Mouse (Mus musculus) T-helper 1 cell (primary cell): ENCODE results near the gene Gm10837.

Experiments used
- in situ Hi-C: fragments of 300-600 bp; cut with MboI, MseI; formaldehyde crosslinking; loops from one replicate; pipeline ENCODE4 v1.15.1; 2025; ENCODE audit warnings: high pct_unique_total_duplicates

The Gm10837 gene

DNA sequence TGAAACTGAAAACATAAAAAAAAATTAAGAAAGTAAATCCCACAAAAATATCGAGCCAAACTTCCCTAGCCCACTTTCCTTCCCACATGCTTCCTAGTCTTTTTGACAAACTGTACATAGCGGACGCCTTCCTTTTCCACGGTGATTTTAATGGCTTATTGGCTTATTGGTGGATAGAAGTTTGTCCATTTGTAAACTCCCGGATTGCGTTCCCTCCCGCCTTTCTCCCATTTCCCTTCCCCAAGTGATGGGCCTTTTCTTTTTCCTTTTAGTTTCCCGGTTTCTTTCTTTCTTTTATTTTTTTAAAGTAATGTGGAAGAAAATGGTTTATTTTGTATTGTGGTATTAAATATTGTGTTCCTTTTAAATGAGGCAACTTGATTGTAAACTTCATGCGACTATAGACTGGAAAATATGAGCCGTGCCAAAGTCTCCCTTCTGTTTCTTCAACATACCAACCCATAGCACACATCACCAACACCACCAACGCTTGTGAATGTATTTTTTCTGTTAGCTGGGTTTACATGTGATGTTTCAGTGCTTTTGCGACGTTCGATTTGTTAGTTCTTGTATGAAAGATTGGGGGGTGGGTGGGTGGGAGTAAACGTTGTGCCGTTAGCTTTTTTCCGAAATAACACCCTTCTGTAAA lies 10.8 kb upstream of the Gm10837 start:
- in situ Hi-C loops, result no loop called here

DNA sequence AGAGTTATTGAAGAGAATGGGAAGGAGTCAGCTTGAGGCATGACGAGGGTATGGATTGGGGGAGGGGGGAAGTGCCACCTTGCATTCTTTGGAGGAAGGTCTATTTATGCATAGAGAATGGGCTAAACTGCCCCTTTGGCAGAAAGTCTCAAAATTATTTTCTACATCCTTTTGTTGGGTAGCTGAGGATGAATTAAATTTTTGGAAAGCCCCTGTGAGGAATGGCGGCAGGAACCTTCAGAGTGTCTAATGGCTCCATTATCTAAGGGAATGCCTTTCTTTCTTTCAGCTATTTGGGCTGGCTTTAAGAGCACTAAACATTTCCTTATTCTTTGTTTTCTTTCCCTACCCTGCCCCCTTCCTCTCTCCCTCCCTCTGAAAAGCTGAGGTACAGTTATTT lies 10.0 kb upstream of the Gm10837 start:
- in situ Hi-C loops, result no loop called here

- in situ Hi-C loops, result no loop called here
These were observed 9.2 kb upstream of the Gm10837 start for GRCm38 (mm10) chr14:122481181-122481580.

GRCm38 (mm10) chr14:122482081-122483023 lies 8.0 kb upstream of the Gm10837 start:
- in situ Hi-C loops, result no loop called here

DNA sequence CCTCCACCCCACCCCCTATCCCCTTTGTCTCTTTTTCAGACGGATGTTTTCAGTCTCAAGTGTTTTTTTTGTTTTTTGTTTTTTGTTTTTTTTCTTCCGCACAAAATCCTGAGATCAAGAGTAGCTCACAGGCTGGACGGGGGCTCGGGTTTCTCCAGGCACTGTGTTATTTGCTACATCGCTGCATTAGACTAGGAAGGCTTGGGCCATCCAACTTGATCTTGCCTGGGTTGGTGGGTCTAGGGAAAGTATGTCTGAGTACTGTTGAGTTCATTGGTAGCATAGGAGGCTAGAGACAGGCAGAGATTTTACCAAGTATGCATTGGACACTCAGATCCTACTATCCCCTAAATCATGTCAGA lies 7.4 kb upstream of the Gm10837 start:
- in situ Hi-C loops, result no loop called here

DNA sequence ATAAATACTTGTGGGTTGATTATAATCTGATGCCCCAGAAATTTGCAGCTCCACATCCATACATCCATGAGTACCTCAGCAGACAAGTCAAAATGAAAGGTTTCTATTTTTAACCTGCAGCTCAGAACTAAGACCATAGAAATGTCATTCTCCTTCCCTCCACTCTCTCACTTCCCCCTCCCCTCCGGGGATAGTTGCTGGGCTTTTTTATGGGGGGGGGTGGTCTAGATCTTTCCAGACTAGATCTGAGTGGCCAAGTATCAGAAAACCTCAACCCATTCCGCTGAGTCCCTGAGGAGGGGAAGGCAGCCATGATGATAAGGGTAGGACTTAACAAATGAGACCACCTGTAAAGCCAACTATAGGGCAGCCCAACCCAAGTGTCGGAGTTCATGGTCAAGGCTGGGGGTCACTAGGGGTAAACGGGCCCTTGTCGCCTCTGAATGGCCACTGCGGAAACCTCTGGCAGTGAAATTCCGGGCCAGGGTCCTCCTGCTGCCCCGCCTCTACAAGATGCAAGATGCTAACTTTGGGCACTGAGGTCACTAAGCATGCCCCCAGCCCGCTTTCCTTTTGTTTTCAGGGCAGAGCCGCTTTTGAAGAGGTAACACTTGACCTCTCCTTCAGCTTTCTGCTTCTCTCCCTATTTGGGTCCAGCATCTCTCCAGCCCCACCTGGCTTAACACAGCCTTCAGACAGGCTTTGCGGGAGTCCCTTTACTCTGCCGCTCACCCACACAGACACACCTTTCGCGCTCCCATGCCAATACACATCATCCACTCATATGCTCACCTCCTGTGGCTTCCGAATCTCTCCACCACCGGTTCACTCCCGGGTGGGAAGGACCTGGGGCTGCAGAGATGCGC lies 6.6 kb upstream of the Gm10837 start:
- in situ Hi-C loops, result no loop called here

DNA sequence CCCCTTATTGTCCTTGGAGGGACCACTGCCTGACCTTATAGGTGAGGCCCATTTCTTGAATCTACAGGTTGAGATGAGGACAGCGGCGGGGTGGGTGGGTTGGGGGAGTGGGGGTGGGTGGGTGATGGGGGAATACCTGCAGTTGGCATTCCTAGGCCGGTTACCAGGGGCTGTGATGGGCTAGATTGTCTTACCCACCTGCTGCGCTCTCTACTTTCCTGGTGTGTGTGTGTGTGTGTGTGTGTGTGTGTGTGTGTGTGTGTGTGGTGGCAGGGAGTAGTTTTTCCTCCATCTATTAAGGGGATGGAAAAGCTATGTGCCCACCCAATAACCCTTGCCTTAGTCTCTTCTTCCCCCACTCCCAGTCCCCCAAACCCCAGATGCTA lies 5.9 kb upstream of the Gm10837 start:
- in situ Hi-C loops, result no loop called here

DNA sequence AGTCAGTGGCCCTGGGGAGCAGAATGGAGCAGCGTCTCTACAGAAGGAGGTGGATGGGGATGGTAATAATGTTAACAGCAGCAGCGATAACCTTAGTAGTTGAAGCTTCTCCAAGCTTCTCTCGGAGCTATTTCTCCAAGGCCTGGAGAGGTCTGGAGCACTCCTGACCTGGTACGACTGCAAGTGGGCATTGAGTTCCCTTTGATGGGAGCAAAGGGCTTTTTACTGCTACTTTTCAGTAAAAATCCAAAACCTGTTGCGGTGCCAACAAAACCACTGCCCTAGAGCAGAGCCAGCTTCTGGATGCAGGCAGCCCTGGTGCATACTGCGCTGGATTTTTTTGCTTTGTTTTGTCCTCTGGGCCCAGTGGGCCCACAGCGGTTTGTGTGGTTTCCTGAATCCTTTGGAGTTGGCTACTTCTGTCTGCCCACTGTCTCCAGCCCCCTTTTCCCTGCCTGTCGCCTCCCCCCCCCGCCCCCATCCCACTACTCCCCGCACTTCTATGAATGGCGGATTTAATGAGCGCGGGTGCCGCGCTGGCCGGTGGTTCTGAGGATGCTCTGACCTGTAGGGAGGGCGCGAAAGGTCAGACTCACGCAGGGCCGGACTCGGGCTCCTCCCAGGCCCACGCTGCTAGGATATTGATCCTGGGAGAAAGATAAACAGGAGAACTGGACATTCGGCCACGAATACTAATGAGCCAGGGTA lies 5.4 kb upstream of the Gm10837 start:
- in situ Hi-C loops, result loop anchor here (5.0 kb wide), 1 partner anchor 412 kb away; no protein-coding TSS in a partner anchor

DNA sequence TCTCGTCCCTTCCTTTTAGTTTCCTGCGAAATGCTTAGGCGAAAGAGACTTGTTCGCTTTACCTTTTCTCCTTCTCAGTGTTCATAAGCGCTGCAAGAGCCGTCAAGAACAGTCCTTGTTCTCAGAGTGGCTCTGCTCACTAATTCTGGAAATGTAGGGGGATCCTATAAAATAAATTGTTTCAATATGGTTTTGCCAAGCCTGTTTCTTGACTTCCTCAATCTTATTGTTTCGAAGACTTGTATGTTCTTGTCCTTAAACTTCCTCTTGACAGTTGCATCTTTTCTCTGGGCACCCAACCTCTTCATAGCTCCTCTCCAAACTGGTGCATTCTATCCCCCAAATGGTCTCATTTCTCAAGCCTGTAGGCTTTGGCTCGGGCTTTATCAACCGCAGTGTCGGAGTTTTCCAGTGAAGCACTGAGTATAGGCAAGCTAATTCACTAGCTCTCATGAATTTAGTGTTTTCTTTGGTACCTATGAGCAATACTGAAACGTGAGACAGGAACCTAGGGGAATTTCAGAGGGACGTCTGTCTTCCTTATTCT lies 4.7 kb upstream of the Gm10837 start:
- in situ Hi-C loops, result loop anchor here (5.0 kb wide), 1 partner anchor 412 kb away; no protein-coding TSS in a partner anchor

- in situ Hi-C loops, result loop anchor here (5.0 kb wide), 1 partner anchor 411 kb away; no protein-coding TSS in a partner anchor
These were observed 3.8 kb upstream of the Gm10837 start for GRCm38 (mm10) chr14:122486611-122487010.

GRCm38 (mm10) chr14:122487366-122487765 lies 3.0 kb upstream of the Gm10837 start:
- in situ Hi-C loops, result loop anchor here (5.0 kb wide), 1 partner anchor 410 kb away; no protein-coding TSS in a partner anchor

- in situ Hi-C loops, result loop anchor here (5.0 kb wide), 1 partner anchor 408 kb away; no protein-coding TSS in a partner anchor
These were observed 1.3 kb upstream of the Gm10837 start for GRCm38 (mm10) chr14:122489041-122489440.

GRCm38 (mm10) chr14:122489686-122490414 lies 536 bp upstream of the Gm10837 start:
- in situ Hi-C loops, result loop anchor here (5.0 kb wide), 1 partner anchor 407 kb away; no protein-coding TSS in a partner anchor

DNA sequence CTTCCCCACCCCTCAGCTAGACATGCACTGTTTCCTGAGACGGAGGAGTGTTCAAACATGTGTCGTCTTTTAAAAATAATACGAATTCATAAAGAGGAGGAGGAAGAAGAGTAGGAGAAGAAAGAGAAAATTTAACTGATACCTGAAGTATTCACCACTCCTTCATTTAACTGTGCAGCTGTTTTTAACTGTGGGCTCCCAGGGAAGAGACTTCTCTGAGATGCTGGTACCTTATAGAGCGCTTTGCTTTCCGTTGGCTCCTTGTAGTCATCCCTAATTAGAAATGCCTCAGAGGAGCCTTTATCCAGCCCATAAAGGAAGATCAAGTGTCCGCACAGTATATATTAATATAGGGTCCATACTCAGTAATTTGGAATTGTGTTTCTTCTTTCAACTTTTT lies 1.1 kb downstream of the Gm10837 start:
- in situ Hi-C loops, result no loop called here

- in situ Hi-C loops, result no loop called here
These were observed 1.6 kb downstream of the Gm10837 start for GRCm38 (mm10) chr14:122492015-122492414.

GRCm38 (mm10) chr14:122509058-122509457 lies 18.7 kb downstream of the Gm10837 start:
- in situ Hi-C loops, result no loop called here

DNA sequence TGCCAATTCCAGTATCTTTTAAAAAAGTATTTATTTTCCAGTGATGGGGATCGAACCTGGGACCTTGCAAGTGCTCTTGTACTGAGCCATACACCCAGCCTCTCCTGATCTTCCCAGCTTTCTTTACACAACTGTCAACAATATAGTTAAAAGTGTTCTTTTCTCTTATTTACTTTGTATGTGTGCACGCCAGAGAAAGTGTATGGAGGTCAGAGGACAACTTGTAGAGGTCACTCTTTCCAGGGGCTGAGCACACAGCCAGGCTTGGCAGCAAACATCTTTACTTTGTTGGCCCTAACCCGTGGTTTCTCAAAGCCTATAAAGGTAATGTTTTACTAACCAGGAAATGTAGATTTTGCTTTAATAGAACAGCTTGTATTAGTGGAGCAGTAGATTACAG lies 21.1 kb downstream of the Gm10837 start:
- in situ Hi-C loops, result loop anchor here (5.0 to 10.0 kb wide), 2 partner anchors 76 to 363 kb away; no protein-coding TSS in a partner anchor

DNA sequence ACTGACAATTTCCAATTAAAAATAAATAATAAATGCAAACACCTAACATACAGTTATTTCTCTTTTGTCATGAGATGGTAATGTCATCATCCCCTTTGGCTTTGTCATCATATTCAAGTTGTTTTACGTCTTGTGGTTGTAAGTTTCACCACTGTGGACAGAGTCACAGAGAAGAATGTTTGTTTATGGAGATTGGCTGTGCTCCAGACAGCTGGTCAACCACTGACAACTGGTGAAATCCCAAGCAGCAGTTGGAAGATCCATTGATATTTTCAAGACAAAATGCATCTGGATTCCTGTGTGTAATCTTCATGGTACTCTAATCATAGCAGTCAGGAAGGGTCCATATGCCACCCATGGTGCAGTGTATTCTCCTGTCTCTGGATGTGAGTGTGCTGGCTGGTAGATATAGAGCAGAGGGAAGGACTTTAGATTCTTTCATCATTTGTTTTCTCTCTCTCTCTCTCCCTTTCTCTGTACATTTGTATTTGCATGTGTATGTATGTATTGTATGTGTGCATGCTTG lies 23.2 kb downstream of the Gm10837 start:
- in situ Hi-C loops, result loop anchor here (5.0 to 10.0 kb wide), 2 partner anchors 74 to 361 kb away; no protein-coding TSS in a partner anchor

- in situ Hi-C loops, result no loop called here
These were observed 38.1 kb downstream of the Gm10837 start for GRCm38 (mm10) chr14:122528475-122528874.
